Mouse (Mus musculus) retina, adult 2 months (tissue): Measurements from ENCODE around the gene Rasa1.

Source experiments
- DNase-seq: peaks from one replicate; pipeline ENCODE4 v3.0.0-alpha.2; 2012; ENCODE audit warnings: low read depth, low spot score

The Rasa1 gene

GRCm38 (mm10) chr13:85288843-85289713 lies at the start of gene Rasa1:
Gene Rasa1 (minus strand): TSS chr13:85289130.
- peak; percentile 96 for DNase-seq

GRCm38 (mm10) chr13:85311547-85311946 lies 22.6 kb upstream of the Rasa1 start:
- no peak for DNase-seq

GRCm38 (mm10) chr13:85310968-85311367 lies 22.0 kb upstream of the Rasa1 start:
- DNase-seq = no peak

GRCm38 (mm10) chr13:85310483-85310882 lies 21.6 kb upstream of the Rasa1 start:
- DNase-seq = no peak

GRCm38 (mm10) chr13:85306039-85306438 lies 17.1 kb upstream of the Rasa1 start:
- DNase-seq = no peak

- DNase-seq = no peak
Measured at GRCm38 (mm10) chr13:85290651-85291050, 1.7 kb upstream of the Rasa1 start.

GRCm38 (mm10) chr13:85288574-85288842 lies 422 bp downstream of the Rasa1 start:
- DNase-seq = no peak

- no peak for DNase-seq
Measured at GRCm38 (mm10) chr13:85287876-85288573, 905 bp downstream of the Rasa1 start.

GRCm38 (mm10) chr13:85282626-85283025 lies 6.3 kb downstream of the Rasa1 start:
- no peak for DNase-seq

- DNase-seq = no peak
Measured at GRCm38 (mm10) chr13:85278951-85279350, 10.0 kb downstream of the Rasa1 start.

GRCm38 (mm10) chr13:85274572-85274971 lies 14.4 kb downstream of the Rasa1 start:
- no peak for DNase-seq

GRCm38 (mm10) chr13:85273788-85274187 lies 15.1 kb downstream of the Rasa1 start:
- no peak for DNase-seq

GRCm38 (mm10) chr13:85238760-85239159 lies 50.2 kb downstream of the Rasa1 start:
- DNase-seq = no peak

- DNase-seq = no peak
Measured at GRCm38 (mm10) chr13:85218656-85219055, 70.3 kb downstream of the Rasa1 start.

GRCm38 (mm10) chr13:85210353-85210752 lies 78.6 kb downstream of the Rasa1 start:
- DNase-seq = no peak

- no peak for DNase-seq
Measured at GRCm38 (mm10) chr13:85208656-85209055, 80.3 kb downstream of the Rasa1 start.

GRCm38 (mm10) chr13:85207493-85207892 lies 81.4 kb downstream of the Rasa1 start:
- no peak for DNase-seq

GRCm38 (mm10) chr13:85191253-85191652 lies 97.7 kb downstream of the Rasa1 start:
- DNase-seq = no peak

GRCm38 (mm10) chr13:85189644-85190121 lies 99.2 kb downstream of the Rasa1 start:
- DNase-seq = peak; percentile 4

GRCm38 (mm10) chr13:85188903-85189643 lies 99.9 kb downstream of the Rasa1 start, which contains the start of gene Ccnh:
Gene Ccnh (plus strand): TSS chr13:85189408.
- peak; percentile 88 for DNase-seq
